Mouse (Mus musculus) thymus, adult 2 months (tissue): ENCODE results near the gene Sh3rf1. TPM values are rescaled to one million over a fixed set of nuclear protein-coding genes. Genes with fewer than 3 reads are reported as not detected.
"Not testable (repeated sequence)": the region's sequence is repeated elsewhere in the genome, so short reads cannot be mapped to it uniquely, and the experiment has no call there.

Experiments
- DNase-seq: peaks from one replicate; pipeline ENCODE4 v3.0.0; 2021
- H3K27ac ChIP-seq: fragments of 200-500 bp; 2 replicates; pipeline ENCODE4 v1.5.1; 2012; ENCODE audit warnings: low read length, control low read depth; ENCODE audit not compliant: control insufficient read depth, insufficient read depth
- H3K27me3 ChIP-seq: fragments of 200-500 bp; 2 replicates; pipeline ENCODE4 v1.6.1; 2012; ENCODE audit warnings: mild to moderate bottlenecking, low read length, moderate library complexity, mixed read lengths; ENCODE audit not compliant: control insufficient read depth, insufficient read depth
- H3K36me3 ChIP-seq: fragments of 200-500 bp; 2 replicates; pipeline ENCODE4 v1.6.1; 2012; ENCODE audit warnings: mild to moderate bottlenecking, low read length, moderate library complexity; ENCODE audit not compliant: control insufficient read depth, insufficient read depth
- H3K4me1 ChIP-seq: fragments of 200-500 bp; replicated peaks from 2 replicates; pipeline ENCODE4 v1.6.1; 2012; ENCODE audit warnings: low read length; ENCODE audit not compliant: control insufficient read depth, insufficient read depth
- H3K4me3 ChIP-seq: fragments of 200-500 bp; 2 replicates; pipeline ENCODE4 v1.5.1; 2012; ENCODE audit warnings: mild to moderate bottlenecking, low read length, control low read depth, moderate library complexity; ENCODE audit not compliant: control insufficient read depth, insufficient read depth
- CTCF ChIP-seq: fragments of 200-500 bp; IDR thresholded peaks from 2 replicates; pipeline ENCODE4 v1.5.1; 2012; ENCODE audit warnings: mild to moderate bottlenecking, control low read depth, low read length, moderate library complexity, borderline replicate concordance; ENCODE audit not compliant: control insufficient read depth, poor library complexity, insufficient read depth; ENCODE audit errors: extremely low read depth
- POLR2A ChIP-seq: fragments of 200-500 bp; IDR thresholded peaks from 2 replicates; pipeline ENCODE4 v1.6.1; 2012; ENCODE audit warnings: mild to moderate bottlenecking, low read length, control low read depth, moderate library complexity; ENCODE audit not compliant: control insufficient read depth, poor library complexity, insufficient read depth; ENCODE audit errors: extremely low read depth
- WGBS: fragments of 180-500 bp; shearing (Covaris S2); methylation state at CpG from one replicate; pipeline ENCODE4 v1.1.7; 2018; 5-methylcytosine and 5-hydroxymethylcytosine counted together
- polyA plus RNA-seq: library from polyadenylated mRNA; depleted of rRNA; stranded (reverse); fragments of >200 nt; gene quantifications from 2 replicates; pipeline ENCODE4 v1.2.3, GENCODE M21; 2012

The Sh3rf1 gene
- polyA plus RNA-seq, 1 experiment, result 7.6 TPM

DNA sequence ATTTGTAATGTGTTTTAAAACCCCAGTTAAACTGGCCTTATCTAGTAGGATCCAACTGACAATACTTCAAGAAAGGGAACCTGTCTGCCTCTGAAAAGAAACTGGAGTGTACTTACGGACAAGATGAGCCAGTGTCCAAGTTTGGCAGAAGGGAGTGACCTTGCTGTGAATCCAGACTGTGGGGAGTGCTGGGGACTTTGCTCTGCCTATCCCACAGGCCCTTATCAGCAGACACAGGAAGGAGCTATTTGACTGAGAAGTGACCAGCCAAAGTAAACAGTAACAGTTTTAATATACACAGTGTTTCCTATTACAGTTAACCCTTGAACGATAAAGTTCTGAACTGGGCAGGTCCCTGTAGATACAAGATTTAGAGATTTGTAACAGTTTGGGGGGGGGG, 173.5 kb downstream of the Sh3rf1 start:
- no peak overlapping the region for H3K27ac ChIP-seq
- no peak for TF ChIP-seq POLR2A
- TF ChIP-seq CTCF, result no peak
- DNase-seq, result no peak

DNA sequence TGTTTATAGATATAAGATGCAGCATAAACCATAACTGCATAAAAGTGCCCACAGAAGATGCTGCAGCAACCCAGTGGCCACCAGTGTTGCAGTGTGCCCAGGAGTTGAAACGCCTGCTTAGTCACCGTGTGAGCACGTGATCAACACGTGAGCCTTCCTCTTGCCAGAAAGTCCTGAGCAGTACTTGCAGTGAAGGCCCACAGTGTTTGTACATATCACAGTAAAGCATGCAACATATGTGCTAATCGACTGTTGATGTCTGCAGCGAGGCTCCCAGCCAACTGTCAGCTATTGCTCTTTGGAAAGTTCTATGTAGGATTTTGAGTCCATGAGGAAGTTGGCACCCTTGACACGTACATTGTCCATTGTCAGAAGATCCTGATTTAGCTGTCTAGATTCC, 174.1 kb downstream of the Sh3rf1 start:
- 93% methylated on average over 7 of the region's 7 CpGs for WGBS
- no peak overlapping the region for H3K4me3 ChIP-seq
- no peaks in the 10 kb centered on the region for H3K4me1 ChIP-seq
- TF ChIP-seq POLR2A (no peak), CTCF (no peak)
- no peak overlapping the region for H3K27ac ChIP-seq
- no peak for DNase-seq
- no peaks in the 10 kb centered on the region for H3K36me3 ChIP-seq
- H3K27me3 ChIP-seq, result no peaks in the 10 kb centered on the region

More for the DNA sequence above, 173.5 kb downstream of the Sh3rf1 start:
- Histone ChIP-seq H3K27me3 (no peaks in the 10 kb centered on the region), H3K4me1 (no peaks in the 10 kb centered on the region), H3K4me3 (no peak overlapping the region), H3K36me3 (no peaks in the 10 kb centered on the region)
- WGBS, result 80% methylated on average over 2 of the region's 2 CpGs

DNA sequence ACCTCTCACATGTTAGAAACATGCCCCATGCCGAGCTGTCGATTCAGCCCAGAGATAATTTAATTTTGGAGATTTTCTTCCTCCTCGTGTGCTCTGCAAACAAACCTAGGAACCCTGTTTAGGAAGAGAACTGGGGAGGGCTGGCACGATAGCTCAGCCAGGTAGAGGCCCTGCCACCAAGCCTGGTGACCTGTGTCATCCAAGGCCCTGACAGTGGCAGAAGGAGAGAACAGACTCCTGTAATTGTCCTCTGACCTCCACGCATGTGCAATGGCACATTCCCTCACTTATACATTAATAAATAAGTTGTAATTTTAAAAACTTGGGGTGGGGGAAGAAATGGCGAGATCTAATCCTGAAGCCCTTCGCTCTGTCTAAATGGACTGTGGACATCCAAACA, 179.2 kb downstream of the Sh3rf1 start:
- no peaks in the 10 kb centered on the region for H3K36me3 ChIP-seq
- DNase-seq, result no peak
- 95% methylated on average over 7 of the region's 7 CpGs for WGBS
- no peak overlapping the region for H3K4me3 ChIP-seq
- no peak overlapping the region for H3K27ac ChIP-seq
- H3K4me1 ChIP-seq, result no peaks in the 10 kb centered on the region
- H3K27me3 ChIP-seq, result no peaks in the 10 kb centered on the region
- TF ChIP-seq POLR2A, result no peak
- no peak for TF ChIP-seq CTCF

DNA sequence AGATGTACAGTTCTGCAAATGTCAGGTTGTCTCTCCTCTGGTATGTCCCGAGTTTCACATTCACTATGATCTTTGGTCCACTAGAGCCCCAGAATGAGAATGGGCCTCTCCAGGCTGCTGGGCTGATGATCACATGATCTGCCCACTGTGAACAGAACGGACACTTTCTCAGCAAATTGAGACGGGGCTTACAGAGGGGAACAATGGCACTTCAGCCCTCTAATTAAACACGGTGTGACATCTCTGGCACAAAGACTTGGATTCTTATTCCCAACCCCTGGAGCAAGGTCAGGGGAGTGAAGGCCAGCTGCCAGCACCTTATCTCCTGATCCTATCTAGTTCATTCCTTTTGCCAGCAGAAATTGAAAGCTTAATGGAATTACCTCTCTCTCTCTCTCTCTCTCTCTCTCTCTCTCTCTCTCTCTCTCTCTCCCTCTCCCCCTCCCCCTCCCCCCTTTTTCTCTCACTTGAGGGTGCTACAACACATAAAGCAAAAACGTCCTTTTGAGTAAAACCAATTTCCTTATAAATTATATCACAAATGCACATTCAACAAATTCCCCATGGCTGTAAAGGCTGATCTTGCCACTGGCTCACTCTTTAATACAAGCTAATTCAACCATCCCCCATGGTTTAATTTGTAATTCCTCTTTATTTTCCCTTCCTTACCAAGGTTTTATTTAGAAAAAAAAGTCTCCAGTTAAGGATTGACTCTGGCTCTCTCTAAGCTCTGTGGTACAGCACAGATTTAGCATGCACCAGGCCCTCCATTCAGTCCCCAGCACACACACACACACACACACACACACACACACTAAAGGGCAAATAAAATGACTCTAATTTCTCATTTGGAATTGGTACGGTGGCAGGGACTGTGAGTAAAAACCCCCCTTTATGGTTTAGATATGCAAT, 179.8 kb downstream of the Sh3rf1 start:
- TF ChIP-seq CTCF (no peak), POLR2A (no peak)
- 75% methylated on average over 6 of the region's 6 CpGs for WGBS
- H3K27ac ChIP-seq, result no peak overlapping the region
- H3K36me3 ChIP-seq, result no peaks in the 10 kb centered on the region
- no peaks in the 10 kb centered on the region for H3K27me3 ChIP-seq
- no peaks in the 10 kb centered on the region for H3K4me1 ChIP-seq
- no peak overlapping the region for H3K4me3 ChIP-seq
- no peak for DNase-seq

DNA sequence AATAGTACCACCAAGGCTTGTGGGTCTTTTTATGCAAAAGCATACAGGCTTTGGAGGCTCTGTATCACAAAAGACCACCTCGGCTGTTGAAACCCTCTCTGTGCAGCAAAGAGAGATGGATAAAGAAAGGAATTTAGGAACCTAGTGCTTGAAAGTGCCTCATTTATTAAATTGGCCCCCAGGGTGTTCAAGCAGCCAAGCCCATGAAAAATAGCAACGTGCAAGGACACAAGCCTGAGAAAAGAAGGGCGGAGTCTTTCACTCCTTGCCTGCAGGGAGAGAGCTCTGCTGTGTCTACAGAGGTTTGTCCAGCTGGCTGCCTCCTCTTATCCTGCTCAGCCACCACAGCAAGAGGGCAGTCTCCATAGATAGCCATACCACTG, 180.5 kb downstream of the Sh3rf1 start:
- Histone ChIP-seq H3K36me3 (no peaks in the 10 kb centered on the region), H3K27ac (no peak overlapping the region), H3K4me3 (no peak overlapping the region), H3K4me1 (no peaks in the 10 kb centered on the region), H3K27me3 (no peaks in the 10 kb centered on the region)
- DNase-seq, result no peak
- TF ChIP-seq CTCF (no peak), POLR2A (no peak)
- WGBS, result 92% methylated on average over 3 of the region's 3 CpGs

DNA sequence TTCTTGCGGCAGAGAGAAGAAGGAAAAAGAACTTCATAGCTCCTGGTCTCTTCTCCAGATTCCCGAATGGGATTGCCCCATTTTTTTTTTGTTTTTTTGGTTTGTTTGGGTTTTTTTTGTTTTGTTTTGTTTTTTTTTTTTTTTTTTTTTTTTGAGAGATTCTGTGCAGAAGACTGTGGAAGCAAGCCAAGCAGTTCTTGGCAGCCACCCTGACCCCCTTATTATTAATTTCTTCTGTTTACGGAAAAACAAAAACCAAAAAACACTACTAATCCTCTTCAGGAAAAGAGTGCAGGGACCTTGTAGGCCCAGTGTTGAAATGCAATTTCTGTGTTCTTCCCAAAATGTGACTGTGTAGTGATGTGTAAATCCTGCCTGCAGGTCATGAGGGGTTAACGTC, 185.4 kb downstream of the Sh3rf1 start:
- Histone ChIP-seq H3K4me1 (no peaks in the 10 kb centered on the region), H3K4me3 (no peak overlapping the region), H3K27me3 (no peaks in the 10 kb centered on the region), H3K27ac (no peak overlapping the region), H3K36me3 (no peaks in the 10 kb centered on the region)
- DNase-seq, result no peak
- WGBS, result 92% methylated on average over 4 of the region's 4 CpGs
- TF ChIP-seq POLR2A, result no peak
- TF ChIP-seq CTCF, result no peak

DNA sequence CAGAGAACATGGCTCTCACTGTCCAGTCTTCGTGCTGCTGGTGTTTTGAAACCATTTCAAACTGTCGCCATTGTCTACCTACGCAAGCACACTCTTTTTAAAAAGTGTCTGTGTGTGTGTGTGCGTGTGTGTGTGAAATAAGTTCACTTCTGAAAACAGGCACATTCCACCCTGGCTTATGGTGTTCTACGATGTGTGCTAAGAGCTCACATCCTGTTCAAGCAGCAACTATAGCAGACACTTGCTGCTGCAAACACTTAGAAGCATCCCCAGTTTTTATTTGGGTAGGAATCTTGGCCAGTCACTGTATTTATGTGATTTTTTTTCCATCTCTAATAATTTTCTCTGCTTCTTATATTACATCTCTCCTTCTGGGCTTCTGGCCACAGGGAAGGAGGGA, 186.0 kb downstream of the Sh3rf1 start:
- H3K4me3 ChIP-seq, H3K36me3 ChIP-seq, DNase-seq, H3K27ac ChIP-seq, H3K27me3 ChIP-seq, H3K4me1 ChIP-seq: not testable (repeated sequence)
- 88% methylated on average over 5 of the region's 5 CpGs for WGBS
